Mouse (Mus musculus) limb, embryonic 14.5 days (tissue): Measurements from ENCODE around the gene Creb3l2. TPM values are rescaled to one million over a fixed set of nuclear protein-coding genes. Genes with fewer than 3 reads are reported as not detected.

Experiments
- ATAC-seq: fragments of 200-750 bp; cut with Nextera tagmentation; 2 replicates; pipeline ENCODE4 v1.8.0; 2017; ENCODE audit warnings: low read depth, moderate number of reproducible peaks, moderate TSS enrichment; ENCODE audit not compliant: low FRiP score
- DNase-seq: peaks from one replicate; pipeline ENCODE4 v3.0.0-alpha.2; 2015; ENCODE audit warnings: low spot score
- H3K27ac ChIP-seq: fragments of 300-500 bp; sonication (generic); replicated peaks from 2 replicates; pipeline ENCODE4 v1.5.1; 2014; ENCODE audit warnings: low read depth, mild to moderate bottlenecking, low read length, moderate library complexity, mixed read lengths
- H3K27me3 ChIP-seq: fragments of 300-500 bp; sonication (generic); 2 replicates; pipeline ENCODE4 v1.6.1; 2014; ENCODE audit warnings: low read length, mixed read lengths; ENCODE audit not compliant: control insufficient read depth, insufficient read depth
- H3K36me3 ChIP-seq: fragments of 300-500 bp; sonication (generic); 2 replicates; pipeline ENCODE4 v1.6.1; 2014; ENCODE audit warnings: mild to moderate bottlenecking, low read length, moderate library complexity, mixed read lengths; ENCODE audit not compliant: control insufficient read depth, insufficient read depth
- H3K4me1 ChIP-seq: fragments of 300-500 bp; sonication (generic); 2 replicates; pipeline ENCODE4 v1.6.1; 2014; ENCODE audit warnings: antibody characterized with exemption, low read length, mixed read lengths; ENCODE audit not compliant: control insufficient read depth, insufficient read depth
- H3K4me2 ChIP-seq: fragments of 300-500 bp; sonication (generic); replicated peaks from 2 replicates; pipeline ENCODE4 v1.6.1; 2014; ENCODE audit warnings: low read depth, mild to moderate bottlenecking, low read length, moderate library complexity; ENCODE audit not compliant: severe bottlenecking
- H3K4me3 ChIP-seq: fragments of 300-500 bp; sonication (generic); replicated peaks from 2 replicates; pipeline ENCODE4 v1.5.1; 2014; ENCODE audit warnings: low read length
- H3K9ac ChIP-seq: fragments of 300-500 bp; sonication (generic); 2 replicates; pipeline ENCODE4 v1.6.1; 2014; ENCODE audit warnings: mild to moderate bottlenecking, low read depth, low read length, moderate library complexity; ENCODE audit not compliant: severe bottlenecking
- H3K9me3 ChIP-seq: fragments of 300-500 bp; sonication (generic); 2 replicates; pipeline ENCODE4 v1.6.1; 2016; ENCODE audit warnings: low read length; ENCODE audit not compliant: control insufficient read depth
- POLR2A ChIP-seq: fragments of 200-500 bp; IDR thresholded peaks from 2 replicates; pipeline ENCODE4 v1.8.0; 2012; ENCODE audit warnings: inconsistent platforms, mild to moderate bottlenecking, moderate library complexity, borderline replicate concordance; ENCODE audit not compliant: insufficient read depth, insufficient read length; ENCODE audit errors: extremely low read depth
- WGBS: fragments of 180-500 bp; shearing (Covaris S2); extraction: QIAGEN DNeasy Blood & Tissue Kit; methylation state at CpG from one replicate; pipeline ENCODE4 v1.1.7; 2014; 5-methylcytosine and 5-hydroxymethylcytosine counted together
- polyA plus RNA-seq, 2 experiments: library from polyadenylated mRNA; depleted of rRNA in 1 of 2; stranded (reverse) in 1 of 2; unstranded in 1 of 2; fragments of >200 nt; fragmentation: Nextera tagmentation in 1 of 2; extraction: Ambion mirVana in 1 of 2; gene quantifications; 2 replicates each; pipeline versions ENCODE4 v1.2.1 to v1.2.3; 2012 to 2014

The Creb3l2 gene
- polyA plus RNA-seq, 2 experiments, result 44.4 to 51.7 TPM

DNA sequence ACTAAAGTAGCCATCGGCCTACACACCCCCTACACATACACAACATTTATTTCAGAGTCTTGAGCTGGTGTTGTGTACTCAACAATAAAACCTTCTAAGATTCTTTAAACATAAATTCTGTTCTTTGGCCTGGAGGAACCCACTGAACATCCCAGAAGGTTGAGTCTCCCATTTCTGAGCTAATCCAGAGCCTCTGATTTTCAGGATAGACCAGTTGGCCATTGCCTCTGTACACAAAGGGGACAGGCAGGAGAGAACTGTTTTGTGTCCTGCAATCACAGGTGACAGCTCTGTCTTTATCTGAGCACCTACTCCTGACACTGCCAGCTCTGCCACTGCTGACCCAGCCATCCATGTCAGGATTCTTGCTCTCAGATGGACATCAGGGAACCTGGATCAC lies 150.8 kb downstream of the Creb3l2 start:
- H3K27me3 ChIP-seq, result no peaks in the 10 kb centered on the region
- no peak overlapping the region for H3K4me2 ChIP-seq
- ATAC-seq, result no peak
- no peak overlapping the region for H3K27ac ChIP-seq
- DNase-seq, result no peak
- no peaks in the 10 kb centered on the region for H3K4me1 ChIP-seq
- no peak for TF ChIP-seq POLR2A
- no peaks in the 10 kb centered on the region for H3K9me3 ChIP-seq
- H3K9ac ChIP-seq, result no peak overlapping the region
- 92% methylated on average over 1 of the region's 1 CpGs for WGBS
- H3K4me3 ChIP-seq, result no peak overlapping the region
- H3K36me3 ChIP-seq, result no peaks in the 10 kb centered on the region

DNA sequence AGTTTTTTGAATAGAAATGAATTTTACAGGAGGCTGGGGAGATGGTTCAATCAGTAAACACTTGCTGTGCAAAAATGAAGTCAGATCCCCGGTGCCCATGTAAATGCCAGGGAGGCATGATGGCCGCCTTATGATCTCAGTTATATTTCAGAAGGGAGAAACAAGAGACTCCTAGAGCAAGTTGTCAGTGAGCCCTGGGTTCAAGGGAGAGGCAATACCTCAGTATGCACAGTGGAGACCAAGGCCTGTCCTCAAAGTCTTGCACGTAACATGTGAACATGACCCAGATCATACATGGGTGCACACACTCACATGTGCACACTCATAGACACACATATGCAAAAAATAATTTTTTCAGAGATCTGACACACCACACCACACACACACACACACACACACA lies 151.3 kb downstream of the Creb3l2 start:
- no peak overlapping the region for H3K9ac ChIP-seq
- no peaks in the 10 kb centered on the region for H3K9me3 ChIP-seq
- H3K4me1 ChIP-seq, result no peaks in the 10 kb centered on the region
- H3K4me2 ChIP-seq, result no peak overlapping the region
- no peaks in the 10 kb centered on the region for H3K27me3 ChIP-seq
- no peak overlapping the region for H3K4me3 ChIP-seq
- H3K27ac ChIP-seq, result no peak overlapping the region
- 91% methylated on average over 3 of the region's 3 CpGs for WGBS
- no peak for ATAC-seq
- no peaks in the 10 kb centered on the region for H3K36me3 ChIP-seq
- TF ChIP-seq POLR2A, result no peak
- no peak for DNase-seq

DNA sequence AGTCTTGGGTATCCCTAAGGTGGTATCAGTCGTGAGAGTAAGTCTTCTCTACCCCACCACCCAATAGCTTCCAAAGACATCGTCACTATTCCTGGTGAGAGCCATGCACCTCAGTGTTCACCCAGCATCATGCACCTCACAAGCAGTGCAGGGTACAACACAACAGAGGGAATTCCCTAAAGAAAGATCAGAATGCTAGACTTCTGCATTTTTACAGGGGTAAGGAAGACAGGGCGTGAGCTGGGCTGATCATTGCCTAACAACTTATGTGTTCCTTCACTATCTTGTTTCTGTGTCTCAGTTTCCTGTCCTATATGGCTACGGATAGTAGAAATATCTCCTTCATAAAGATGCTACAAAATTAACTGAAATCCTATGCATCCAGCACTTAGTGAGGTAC lies 155.8 kb downstream of the Creb3l2 start:
- no peaks in the 10 kb centered on the region for H3K36me3 ChIP-seq
- DNase-seq (no peak), ATAC-seq (no peak)
- H3K4me1 ChIP-seq, result no peaks in the 10 kb centered on the region
- H3K9ac ChIP-seq, result no peak overlapping the region
- 90% methylated on average over 4 of the region's 4 CpGs for WGBS
- H3K4me2 ChIP-seq, result no peak overlapping the region
- TF ChIP-seq POLR2A, result no peak
- H3K27me3 ChIP-seq, result no peaks in the 10 kb centered on the region
- H3K27ac ChIP-seq, result no peak overlapping the region
- no peaks in the 10 kb centered on the region for H3K9me3 ChIP-seq
- no peak overlapping the region for H3K4me3 ChIP-seq

DNA sequence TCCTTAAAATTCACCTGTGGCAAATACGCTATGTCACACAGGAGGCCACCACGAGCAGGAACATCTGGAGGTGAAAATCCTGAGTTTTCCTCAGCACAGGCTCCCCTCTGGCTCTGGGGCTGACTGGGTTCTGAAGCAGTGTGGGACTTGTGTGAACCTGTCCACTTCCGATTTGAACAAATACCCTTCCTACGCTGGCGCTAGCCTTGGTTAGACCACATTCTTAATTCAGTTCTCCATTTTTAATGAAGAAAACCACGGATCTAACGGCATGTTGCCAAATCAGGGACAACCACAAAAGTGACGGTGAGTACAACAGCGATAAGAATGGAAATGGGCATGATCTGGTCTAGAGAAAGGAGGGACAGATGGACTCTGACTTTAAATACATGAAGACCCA lies 157.1 kb downstream of the Creb3l2 start:
- 90% methylated on average over 9 of the region's 9 CpGs for WGBS

GRCm38 (mm10) chr6:37283336-37283735 lies 158.6 kb downstream of the Creb3l2 start:
- no peak for DNase-seq
- no peak overlapping the region for H3K9ac ChIP-seq
- no peaks in the 10 kb centered on the region for H3K9me3 ChIP-seq
- no peaks in the 10 kb centered on the region for H3K27me3 ChIP-seq
- H3K4me2 ChIP-seq, result no peak overlapping the region
- no peak for TF ChIP-seq POLR2A
- no peaks in the 10 kb centered on the region for H3K4me1 ChIP-seq
- no peak overlapping the region for H3K27ac ChIP-seq
- H3K4me3 ChIP-seq, result no peak overlapping the region
- ATAC-seq, result no peak
- WGBS, result 53% methylated on average over 2 of the region's 2 CpGs
- H3K36me3 ChIP-seq, result no peaks in the 10 kb centered on the region

More for the DNA sequence above, 157.1 kb downstream of the Creb3l2 start:
- no peaks in the 10 kb centered on the region for H3K27me3 ChIP-seq
- H3K27ac ChIP-seq, result no peak overlapping the region
- H3K36me3 ChIP-seq, result no peaks in the 10 kb centered on the region
- no peaks in the 10 kb centered on the region for H3K9me3 ChIP-seq
- H3K4me1 ChIP-seq, result no peaks in the 10 kb centered on the region
- no peak overlapping the region for H3K4me3 ChIP-seq
- H3K4me2 ChIP-seq, result no peak overlapping the region
- no peak for TF ChIP-seq POLR2A
- no peak for ATAC-seq
- no peak for DNase-seq
- H3K9ac ChIP-seq, result no peak overlapping the region

- ATAC-seq, result no peak
These were observed 159.3 kb downstream of the Creb3l2 start for GRCm38 (mm10) chr6:37282659-37283058.

More at GRCm38 (mm10) chr6:37282659-37283058, 159.3 kb downstream of the Creb3l2 start:
- DNase-seq, result no peak
- Histone ChIP-seq H3K9me3 (no peaks in the 10 kb centered on the region), H3K4me2 (no peak overlapping the region), H3K4me1 (no peaks in the 10 kb centered on the region), H3K27me3 (no peaks in the 10 kb centered on the region), H3K27ac (no peak overlapping the region), H3K4me3 (no peak overlapping the region), H3K9ac (no peak overlapping the region), H3K36me3 (no peaks in the 10 kb centered on the region)
- WGBS, result 40% methylated on average over 1 of the region's 1 CpGs
- no peak for TF ChIP-seq POLR2A

Other genes starting within 250 kb of the Creb3l2 start
- 0.58 and 0.69 TPM in 2 replicates for gene Dgki, start 142.0 kb downstream of the Creb3l2 start, polyA plus RNA-seq (2012; rRNA removed)
- gene Dgki, start 142.0 kb downstream of the Creb3l2 start, polyA plus RNA-seq (2014; fragmentation: Nextera tagmentation; extraction: Ambion mirVana), result 0.59 and 0.85 TPM in 2 replicates
- gene Akr1d1, start 88.0 kb upstream of the Creb3l2 start, polyA plus RNA-seq (2012; rRNA removed), result 0.13 TPM in 1 of 2 replicates, not detected in the other
- 0.07 and 0.19 TPM in 2 replicates for gene Akr1d1, start 88.0 kb upstream of the Creb3l2 start, polyA plus RNA-seq (2014; fragmentation: Nextera tagmentation; extraction: Ambion mirVana)